15 mouse cellular contexts compared by ENCODE assay signal in the genomic region with DNA sequence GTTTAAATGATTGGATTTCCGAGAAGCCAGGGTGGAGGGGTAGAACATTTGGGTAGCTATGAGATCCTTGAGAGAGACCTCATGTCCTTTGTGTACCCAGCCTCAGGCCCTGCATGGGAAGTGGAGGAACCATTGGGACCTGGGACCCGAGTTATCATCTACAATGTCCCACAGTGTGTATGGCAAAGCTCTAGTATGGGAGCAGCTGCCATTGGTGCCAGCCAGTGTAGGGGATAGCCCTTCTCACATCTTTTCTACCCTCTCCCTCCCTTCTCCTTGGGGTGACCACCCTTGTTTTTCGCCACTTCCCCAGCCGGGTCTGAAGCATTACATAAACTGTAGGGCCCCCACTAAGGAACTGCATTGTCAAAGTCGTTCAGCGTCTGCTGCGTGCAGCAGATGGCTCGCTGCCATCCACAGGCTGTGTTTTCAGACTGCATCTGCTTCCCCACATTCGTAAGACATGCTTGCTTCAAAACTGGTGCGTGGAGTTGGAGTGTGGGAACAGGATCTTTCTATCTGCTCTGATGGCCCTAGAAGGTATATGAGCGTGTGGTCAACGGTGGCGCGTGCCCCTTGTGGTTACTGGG.
DNase-seq lines count a peak whose midpoint lies in the region; ATAC-seq lines count a peak whose summit lies in the region.
"Had no signal": no experiment of that assay in that cellular context is flagged by ENCODE, and none has a peak within 500 bp of the region (broad histone marks: within the 10 kb centered on the region; RNA-seq: fewer than 3 reads in every experiment).

No protein-coding gene starts in this region.

- no peak overlapping the region for H3K27ac ChIP-seq in forebrain, embryonic 13.5 days
- no peak overlapping the region for H3K27ac ChIP-seq in limb, embryonic 10.5 days
- H3K27ac ChIP-seq: lung, embryonic 15.5 days; neural tube, embryonic 13.5 days had no signal

- peak; percentile 78 for ATAC-seq in frontal cortex, adult (ENCODE audit: low TSS enrichment)
- peak; percentile 62 for ATAC-seq in forebrain, embryonic 13.5 days

- H3K36me3 ChIP-seq in forebrain, embryonic 13.5 days (ENCODE audit: poor library complexity, severe bottlenecking) = no peaks in the 10 kb centered on the region
- H3K36me3 ChIP-seq in limb, embryonic 10.5 days = no peaks in the 10 kb centered on the region
- H3K36me3 ChIP-seq: lung, embryonic 15.5 days; neural tube, embryonic 13.5 days had no signal

- no peak overlapping the region for H3K9ac ChIP-seq in forebrain, embryonic 13.5 days
- H3K9ac ChIP-seq: lung, embryonic 15.5 days; neural tube, embryonic 13.5 days had no signal

- H3K27me3 ChIP-seq in forebrain, embryonic 13.5 days = no peaks in the 10 kb centered on the region
- H3K27me3 ChIP-seq in limb, embryonic 10.5 days (ENCODE audit: low read depth, poor library complexity, severe bottlenecking) = no peaks in the 10 kb centered on the region
- H3K27me3 ChIP-seq: lung, embryonic 15.5 days; neural tube, embryonic 13.5 days had no signal

- H3K4me3 ChIP-seq in forebrain, embryonic 13.5 days = no peak overlapping the region
- no peak overlapping the region for H3K4me3 ChIP-seq in limb, embryonic 10.5 days
- H3K4me3 ChIP-seq: lung, embryonic 15.5 days; neural tube, embryonic 13.5 days had no signal

- no peak overlapping the region for H3K4me2 ChIP-seq in forebrain, embryonic 13.5 days
- H3K4me2 ChIP-seq: lung, embryonic 15.5 days; midbrain, embryonic 11.5 days; neural tube, embryonic 13.5 days had no signal

- WGBS in forebrain, embryonic 13.5 days = 85% methylated on average over 14 of the region's 14 CpGs
- 95% methylated on average over 14 of the region's 14 CpGs for WGBS in limb, embryonic 10.5 days

- no peak for DNase-seq in frontal cortex, postnatal 25 days (ENCODE audit: low spot score in 2 of 2)
- DNase-seq in layer of hippocampus, adult 9-10 months (ENCODE audit: low spot score) = peak; percentile 58
- DNase-seq in right cerebral cortex, adult 2 months (ENCODE audit: low spot score in 2 of 2) = peak; percentile 65 to 68
- DNase-seq in limb, embryonic 10.5 days (ENCODE audit: low spot score) = no peak
- DNase-seq in urinary bladder, postnatal 25 days (ENCODE audit: low spot score) = no peak
- no peak for DNase-seq in adrenal gland, adult 18-20 months (ENCODE audit: low spot score in 2 of 2)
- DNase-seq: adrenal gland, postnatal 10 days; cerebellum, adult 9-10 months; gastrocnemius, postnatal 36 days; heart, postnatal 4 days had no signal

- peaks cover 7% of the 10 kb centered on the region; the same call in 1 of the 2 replicates for H3K4me1 ChIP-seq in forebrain, embryonic 13.5 days
- no peaks in the 10 kb centered on the region for H3K4me1 ChIP-seq in limb, embryonic 10.5 days
- H3K4me1 ChIP-seq: lung, embryonic 15.5 days had no signal

- no peaks in the 10 kb centered on the region for H3K9me3 ChIP-seq in forebrain, embryonic 13.5 days (replicated peaks)
- no peaks in the 10 kb centered on the region for H3K9me3 ChIP-seq in limb, embryonic 10.5 days (replicated peaks)
- H3K9me3 ChIP-seq: lung, embryonic 15.5 days; neural tube, embryonic 13.5 days had no signal

Comparison
In these comparisons a context has a peak if more than half of its experiments do, and no peak if none do; other contexts are left out.
1. DNase-seq: peak in layer of hippocampus, adult 9-10 months (single experiment) and right cerebral cortex, adult 2 months (2 of 2); none in frontal cortex, postnatal 25 days (0 of 2), limb, embryonic 10.5 days (single experiment), urinary bladder, postnatal 25 days (single experiment) and adrenal gland, adult 18-20 months (0 of 2).